Mouse (Mus musculus) hindbrain, embryonic 16.5 days (tissue): ENCODE data around the gene Hist1h2bb. TPM values are rescaled to one million over a fixed set of nuclear protein-coding genes. Genes with fewer than 3 reads are reported as not detected.
"Not testable (repeated sequence)": the region's sequence is repeated elsewhere in the genome, so short reads cannot be mapped to it uniquely, and the experiment has no call there.

ENCODE experiments used
- ATAC-seq: fragments of 200-750 bp; cut with Nextera tagmentation; 2 replicates; pipeline ENCODE4 v1.8.0; 2017; ENCODE audit warnings: moderate TSS enrichment, moderate library complexity
- H3K27ac ChIP-seq: fragments of 300-500 bp; sonication (generic); 2 replicates; pipeline ENCODE4 v1.5.1; 2014; ENCODE audit warnings: low read depth, mild to moderate bottlenecking, control low read depth, low read length, moderate library complexity
- H3K27me3 ChIP-seq: fragments of 300-500 bp; sonication (generic); replicated peaks from 2 replicates; pipeline ENCODE4 v1.6.1; 2014; ENCODE audit warnings: low read length; ENCODE audit not compliant: control insufficient read depth, insufficient read depth
- H3K36me3 ChIP-seq: fragments of 300-500 bp; sonication (generic); 2 replicates; pipeline ENCODE4 v1.6.1; 2014; ENCODE audit warnings: mild to moderate bottlenecking, low read length, moderate library complexity, mixed read lengths; ENCODE audit not compliant: control insufficient read depth, insufficient read depth
- H3K4me1 ChIP-seq: fragments of 300-500 bp; sonication (generic); 2 replicates; pipeline ENCODE4 v1.6.1; 2014; ENCODE audit warnings: low read depth, low read length; ENCODE audit not compliant: control insufficient read depth, insufficient read depth
- H3K4me2 ChIP-seq: fragments of 300-500 bp; sonication (generic); 2 replicates; pipeline ENCODE4 v1.6.1; 2014; ENCODE audit warnings: mild to moderate bottlenecking, low read length, control low read depth, moderate library complexity
- H3K4me3 ChIP-seq: fragments of 300-500 bp; sonication (generic); 2 replicates; pipeline ENCODE4 v1.5.1; 2014; ENCODE audit warnings: mild to moderate bottlenecking, low read length, control low read depth, moderate library complexity
- H3K9ac ChIP-seq: fragments of 300-500 bp; sonication (generic); 2 replicates; pipeline ENCODE4 v1.6.1; 2014; ENCODE audit warnings: low read depth, mild to moderate bottlenecking, control low read depth, low read length, moderate library complexity
- H3K9me3 ChIP-seq: fragments of 300-500 bp; sonication (generic); 2 replicates; pipeline ENCODE4 v1.6.1; 2014; ENCODE audit warnings: mild to moderate bottlenecking, low read length, moderate library complexity; ENCODE audit not compliant: control insufficient read depth
- WGBS: fragments of 180-500 bp; shearing (Covaris S2); extraction: QIAGEN DNeasy Blood & Tissue Kit; methylation state at CpG from one replicate; pipeline ENCODE4 v1.1.7; 2014; 5-methylcytosine and 5-hydroxymethylcytosine counted together
- polyA plus RNA-seq: library from polyadenylated mRNA; unstranded; fragments of >200 nt; fragmentation: Nextera tagmentation; extraction: Ambion mirVana; gene quantifications from 2 replicates; pipeline ENCODE4 v1.2.1, GENCODE M21; 2015

Hist1h2bb gene
- polyA plus RNA-seq, 1 experiment from 2014 or later: 0.66 TPM

GRCm38 (mm10) chr13:23760240-23760971 lies 13.9 kb downstream of the Hist1h2bb start:
- no peaks in the 10 kb centered on the region for H3K9me3 ChIP-seq
- H3K36me3 ChIP-seq: no peaks in the 10 kb centered on the region
- H3K4me1 ChIP-seq: peaks cover 18% of the 10 kb centered on the region
- peak overlapping the region; percentile 81 for H3K27ac ChIP-seq
- H3K9ac ChIP-seq: peak overlapping the region; percentile 63
- H3K4me2 ChIP-seq: peak overlapping the region; percentile 94
- peak overlapping the region; percentile 51 for H3K4me3 ChIP-seq
- no peak; the same call in 1 of the 2 replicates for ATAC-seq
- WGBS: 2% methylated on average over 18 of the region's 27 CpGs
- H3K27me3 ChIP-seq: no peaks in the 10 kb centered on the region

DNA sequence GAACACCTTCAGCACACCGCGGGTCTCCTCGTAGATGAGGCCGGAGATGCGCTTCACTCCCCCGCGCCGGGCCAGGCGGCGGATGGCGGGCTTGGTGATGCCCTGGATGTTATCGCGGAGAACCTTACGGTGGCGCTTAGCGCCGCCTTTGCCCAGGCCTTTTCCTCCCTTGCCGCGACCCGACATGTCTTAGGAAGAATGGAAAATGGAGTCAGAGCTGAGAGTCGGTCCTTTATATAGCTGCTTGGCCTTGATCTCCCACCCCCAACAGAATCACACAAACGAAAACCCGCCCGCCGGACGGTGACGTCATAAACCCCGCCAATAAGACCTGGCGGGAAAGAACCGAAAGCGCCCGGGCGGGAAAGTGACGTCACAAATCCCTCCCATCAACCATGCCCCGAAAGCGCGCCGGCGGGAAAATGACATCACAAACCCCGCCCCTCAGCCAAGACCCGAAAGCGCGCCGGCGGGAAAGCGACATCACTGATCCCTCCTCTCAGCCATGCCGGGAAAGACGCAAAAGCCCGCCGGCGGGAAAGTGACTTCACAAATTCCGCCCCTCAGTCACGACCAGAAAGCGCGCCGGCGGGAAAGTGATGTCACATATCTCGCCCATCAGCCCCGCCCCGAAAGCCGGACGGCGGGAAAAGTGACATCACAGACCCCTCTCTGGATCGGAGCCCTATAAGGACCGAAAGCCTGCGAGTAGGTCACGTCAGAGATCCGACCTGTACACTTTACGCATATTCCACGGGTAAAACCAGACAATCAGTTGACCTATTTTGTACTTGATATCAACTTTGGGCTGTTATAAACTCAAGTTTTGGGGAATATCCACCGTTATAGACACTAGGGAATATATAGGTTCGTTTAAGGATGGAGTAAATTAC lies 14.7 kb downstream of the Hist1h2bb start, which contains the start of gene Hist1h4a:
TSS of gene Hist1h4a (minus strand) at position 259 of the 893 bp plus-strand sequence.
- H3K36me3 ChIP-seq: no peaks in the 10 kb centered on the region
- H3K9ac ChIP-seq: peak within 1 kb of the TSS; percentile 63
- H3K27ac ChIP-seq: peak within 1 kb of the TSS; percentile 82
- H3K27me3 ChIP-seq: no peaks in the 10 kb centered on the region
- peak within 1 kb of the TSS; percentile 94 for H3K4me2 ChIP-seq
- WGBS: under 1% methylated on average over 62 of the region's 72 CpGs
- peaks cover 18% of the 10 kb centered on the region for H3K4me1 ChIP-seq
- H3K4me3 ChIP-seq: peak within 1 kb of the TSS; percentile 51
- ATAC-seq: peak; percentile 84
- no peaks in the 10 kb centered on the region for H3K9me3 ChIP-seq

- H3K36me3 ChIP-seq, H3K27me3 ChIP-seq, H3K9me3 ChIP-seq: not testable (repeated sequence)
- H3K4me1 ChIP-seq: peaks cover 18% of the 10 kb centered on the region
- peak within 1 kb of the TSS; percentile 68 for H3K4me3 ChIP-seq
- WGBS: under 1% methylated on average over 30 of the region's 52 CpGs
- peak within 1 kb of the TSS; percentile 82 for H3K27ac ChIP-seq
- peak; percentile 80 for ATAC-seq
- peak within 1 kb of the TSS; percentile 52 for H3K9ac ChIP-seq
- peak within 1 kb of the TSS; percentile 94 for H3K4me2 ChIP-seq
These were observed 15.6 kb downstream of the Hist1h2bb start, which contains the start of gene Hist1h3a for GRCm38 (mm10) chr13:23761871-23762821. Gene Hist1h3a (minus strand): TSS chr13:23762386.

DNA sequence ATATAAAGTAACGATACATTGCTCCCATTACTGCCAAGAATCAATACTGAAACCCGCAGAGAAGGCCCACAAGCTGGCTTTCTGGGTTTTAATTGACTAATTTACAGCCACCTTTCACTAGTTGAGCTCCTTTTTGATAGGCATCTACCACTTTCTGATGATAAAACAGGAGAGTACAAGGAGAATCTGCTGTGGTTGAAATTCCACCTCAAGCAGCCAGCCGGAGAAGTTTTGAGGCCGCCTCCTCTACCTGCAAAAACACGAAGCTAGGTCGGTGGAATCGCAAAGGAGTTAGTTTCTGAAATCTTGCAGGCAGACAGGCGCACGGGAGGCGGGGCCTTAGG lies 16.7 kb downstream of the Hist1h2bb start:
- H3K4me3 ChIP-seq: peak overlapping the region; percentile 68
- ATAC-seq: no peak
- H3K4me2 ChIP-seq: peak overlapping the region; percentile 94
- peaks cover 15% of the 10 kb centered on the region for H3K4me1 ChIP-seq
- H3K36me3 ChIP-seq: no peaks in the 10 kb centered on the region
- peak overlapping the region; percentile 82 for H3K27ac ChIP-seq
- no peaks in the 10 kb centered on the region for H3K27me3 ChIP-seq
- WGBS: 1% methylated on average over 10 of the region's 10 CpGs
- no peak overlapping the region for H3K9ac ChIP-seq
- no peaks in the 10 kb centered on the region for H3K9me3 ChIP-seq

DNA sequence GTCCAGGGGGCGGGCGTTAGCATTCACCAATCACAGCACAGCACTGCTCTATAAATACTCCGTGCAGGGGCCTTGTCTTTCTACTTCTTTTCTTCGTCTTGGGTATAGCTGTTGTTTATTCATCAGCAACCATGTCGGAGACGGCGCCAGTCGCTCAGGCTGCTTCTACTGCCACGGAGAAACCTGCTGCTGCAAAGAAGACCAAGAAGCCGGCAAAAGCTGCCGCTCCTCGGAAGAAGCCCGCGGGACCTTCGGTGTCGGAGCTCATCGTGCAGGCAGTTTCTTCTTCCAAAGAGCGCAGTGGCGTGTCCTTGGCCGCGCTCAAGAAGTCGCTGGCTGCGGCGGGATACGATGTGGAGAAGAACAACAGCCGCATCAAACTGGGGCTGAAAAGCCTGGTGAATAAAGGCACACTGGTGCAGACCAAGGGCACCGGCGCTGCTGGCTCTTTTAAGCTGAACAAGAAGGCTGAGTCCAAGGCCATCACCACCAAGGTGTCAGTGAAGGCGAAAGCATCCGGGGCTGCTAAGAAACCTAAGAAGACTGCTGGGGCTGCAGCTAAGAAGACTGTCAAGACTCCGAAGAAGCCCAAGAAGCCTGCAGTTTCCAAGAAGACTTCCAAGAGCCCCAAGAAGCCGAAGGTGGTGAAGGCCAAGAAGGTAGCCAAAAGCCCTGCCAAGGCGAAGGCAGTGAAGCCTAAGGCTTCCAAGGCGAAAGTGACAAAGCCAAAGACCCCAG lies 17.2 kb downstream of the Hist1h2bb start, which contains the start of gene Hist1h1a:
TSS of gene Hist1h1a (plus strand) at position 81 of the 738 bp plus-strand sequence.
- Histone ChIP-seq H3K4me1 (peaks cover 15% of the 10 kb centered on the region), H3K9ac (peak within 1 kb of the TSS; percentile 69), H3K4me2 (peak within 1 kb of the TSS; percentile 94), H3K27me3 (no peaks in the 10 kb centered on the region), H3K4me3 (peak within 1 kb of the TSS; percentile 68), H3K36me3 (no peaks in the 10 kb centered on the region), H3K9me3 (no peaks in the 10 kb centered on the region), H3K27ac (peak within 1 kb of the TSS; percentile 82)
- 4% methylated on average over 34 of the region's 34 CpGs for WGBS
- peak; percentile 80 for ATAC-seq

DNA sequence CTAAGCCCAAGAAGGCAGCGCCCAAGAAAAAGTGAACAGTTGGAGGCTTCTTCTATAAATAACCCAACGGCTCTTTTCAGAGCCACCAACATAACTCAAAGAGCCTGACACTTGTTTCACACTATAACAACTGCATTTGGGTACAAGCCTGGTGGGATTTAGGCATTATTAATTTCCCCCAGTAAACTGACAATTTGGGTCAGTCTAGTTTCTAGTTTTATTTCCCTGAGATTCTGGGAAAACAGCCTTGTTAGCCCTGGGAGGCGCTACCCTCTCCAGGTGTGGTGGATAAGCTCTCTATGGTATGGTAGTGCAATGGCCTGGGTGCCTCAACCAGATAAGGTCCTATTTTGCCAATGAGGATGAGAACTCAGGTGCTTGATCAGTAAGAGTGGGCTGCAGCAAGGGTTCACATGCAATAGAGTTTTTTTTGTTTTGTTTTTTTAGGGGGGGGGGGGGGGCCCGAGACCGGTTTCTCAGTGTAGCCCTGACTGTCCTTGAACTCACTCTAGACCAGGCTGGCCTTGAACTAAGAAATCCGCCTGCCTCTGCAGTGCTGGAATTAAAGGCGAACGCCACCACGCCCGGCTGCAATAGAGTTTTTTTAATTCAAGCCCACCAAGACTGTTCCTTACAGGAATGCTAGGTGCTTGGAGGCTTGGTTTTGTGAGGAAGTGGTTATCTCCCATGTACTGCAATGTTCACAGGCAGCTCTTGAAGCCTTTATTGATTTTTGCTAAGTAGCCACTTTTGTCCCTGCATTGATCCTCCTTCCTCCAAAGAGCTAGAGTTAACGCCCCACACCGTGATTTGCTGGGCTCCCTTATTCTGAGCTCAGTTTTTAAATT lies 18.0 kb downstream of the Hist1h2bb start:
- Histone ChIP-seq H3K27ac (peak overlapping the region; percentile 82), H3K9ac (peak overlapping the region; percentile 69), H3K36me3 (no peaks in the 10 kb centered on the region), H3K4me3 (peak overlapping the region; percentile 68), H3K4me2 (peak overlapping the region; percentile 94), H3K9me3 (no peaks in the 10 kb centered on the region), H3K4me1 (peaks cover 15% of the 10 kb centered on the region), H3K27me3 (no peaks in the 10 kb centered on the region)
- ATAC-seq: no peak
- WGBS: 42% methylated on average over 11 of the region's 12 CpGs

GRCm38 (mm10) chr13:23765172-23765513 lies 18.6 kb downstream of the Hist1h2bb start:
- H3K4me3 ChIP-seq: no peak overlapping the region
- 74% methylated on average over 1 of the region's 1 CpGs for WGBS
- no peak overlapping the region for H3K9ac ChIP-seq
- peaks cover 12% of the 10 kb centered on the region for H3K4me1 ChIP-seq
- H3K36me3 ChIP-seq: no peaks in the 10 kb centered on the region
- H3K27me3 ChIP-seq: no peaks in the 10 kb centered on the region
- no peaks in the 10 kb centered on the region for H3K9me3 ChIP-seq
- no peak for ATAC-seq
- no peak overlapping the region for H3K27ac ChIP-seq
- no peak overlapping the region for H3K4me2 ChIP-seq
